Mouse (Mus musculus) cerebellum, postnatal 4 days (tissue): Measurements from ENCODE around the gene Ugt1a10.
A peak's percentile ranks its signal among the peaks of the same experiment; 100 is the strongest.

Source experiments
- DNase-seq, 2 experiments: peaks; one replicate each; pipeline ENCODE4 v3.0.0; 2022; ENCODE audit warnings: low spot score in 2 of 2, mixed read lengths in 1 of 2

The Ugt1a10 gene

GRCm38 (mm10) chr1:88231803-88232499 is 176.8 kb downstream of the Ugt1a10 start:
- peak in 1 of 2 experiments; percentile 28 for DNase-seq

GRCm38 (mm10) chr1:88232664-88233380 is 177.6 kb downstream of the Ugt1a10 start:
- DNase-seq = peak in 1 of 2 experiments; percentile 32

GRCm38 (mm10) chr1:88233421-88234247 is 178.4 kb downstream of the Ugt1a10 start:
- peak in 1 of 2 experiments; percentile 36 for DNase-seq

DNA sequence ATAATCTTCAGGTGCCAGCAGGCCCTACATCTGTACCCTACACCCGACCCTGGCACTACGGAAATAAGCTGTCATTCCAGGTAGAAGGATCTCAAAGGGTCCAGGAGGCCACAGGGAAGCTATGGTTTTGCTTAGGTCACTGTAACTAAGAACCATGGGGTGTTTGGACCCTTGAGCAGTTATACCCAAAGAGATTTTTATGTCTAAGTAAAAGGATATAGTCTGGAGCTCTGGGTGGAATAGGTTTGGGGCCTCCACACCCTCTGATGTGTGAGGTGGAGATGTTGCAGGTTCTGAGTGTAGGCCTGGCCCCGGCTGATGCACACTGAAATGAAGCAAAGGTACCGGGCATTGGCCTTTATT is 179.0 kb downstream of the Ugt1a10 start:
- DNase-seq = no peak

DNA sequence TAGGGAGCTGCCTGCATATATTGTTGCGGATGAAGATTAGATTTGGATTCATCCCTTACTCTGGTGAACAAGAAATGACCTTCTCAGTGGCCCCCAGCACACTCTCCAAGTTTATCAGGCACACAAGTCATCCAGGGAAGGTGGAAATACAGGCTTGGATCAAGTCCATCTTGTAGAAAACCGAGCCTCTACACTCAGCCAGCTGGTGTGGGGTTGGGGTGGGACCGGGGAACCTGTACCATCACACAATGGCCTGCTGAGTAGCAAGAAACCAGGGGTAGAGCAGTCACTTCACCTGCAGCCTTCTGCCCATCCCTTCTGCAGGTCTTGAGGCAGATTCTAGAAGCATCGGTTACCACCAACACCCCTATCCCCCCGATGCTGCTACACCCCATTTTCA is 179.5 kb downstream of the Ugt1a10 start:
- no peak for DNase-seq

GRCm38 (mm10) chr1:88235046-88235893 is 180.1 kb downstream of the Ugt1a10 start:
- DNase-seq = peak in 1 of 2 experiments; percentile 42

DNA sequence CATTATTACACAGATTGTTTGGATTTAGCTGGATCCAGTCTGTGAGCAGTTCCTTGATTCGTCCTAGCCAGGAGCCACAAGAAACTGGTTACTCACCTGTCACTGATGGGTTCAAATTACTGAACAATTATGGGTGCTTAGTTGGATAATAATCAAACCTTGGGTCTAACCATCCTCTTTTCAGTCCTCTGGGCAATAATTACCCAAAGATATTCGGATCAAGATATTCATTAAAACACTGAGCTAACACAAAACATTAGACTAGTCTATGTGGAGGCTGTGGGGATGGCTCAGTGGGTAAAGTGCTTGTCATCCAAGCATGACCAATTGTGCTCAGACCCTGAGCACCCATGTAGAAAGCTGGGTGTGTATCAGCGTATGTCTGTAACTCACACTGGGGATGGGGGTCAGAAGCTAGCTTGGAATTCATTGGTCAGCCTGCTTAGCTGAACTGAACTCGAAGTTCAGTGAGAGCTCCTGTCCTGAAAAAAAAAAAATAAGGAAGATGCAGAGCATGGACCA is 180.8 kb downstream of the Ugt1a10 start:
- no peak for DNase-seq

GRCm38 (mm10) chr1:88237311-88237710 is 182.1 kb downstream of the Ugt1a10 start:
- no peak for DNase-seq

- peak in 1 of 2 experiments; percentile 53 for DNase-seq
Observed at GRCm38 (mm10) chr1:88238771-88239170, 183.6 kb downstream of the Ugt1a10 start.

GRCm38 (mm10) chr1:88240072-88240471 is 184.9 kb downstream of the Ugt1a10 start:
- no peak for DNase-seq

DNA sequence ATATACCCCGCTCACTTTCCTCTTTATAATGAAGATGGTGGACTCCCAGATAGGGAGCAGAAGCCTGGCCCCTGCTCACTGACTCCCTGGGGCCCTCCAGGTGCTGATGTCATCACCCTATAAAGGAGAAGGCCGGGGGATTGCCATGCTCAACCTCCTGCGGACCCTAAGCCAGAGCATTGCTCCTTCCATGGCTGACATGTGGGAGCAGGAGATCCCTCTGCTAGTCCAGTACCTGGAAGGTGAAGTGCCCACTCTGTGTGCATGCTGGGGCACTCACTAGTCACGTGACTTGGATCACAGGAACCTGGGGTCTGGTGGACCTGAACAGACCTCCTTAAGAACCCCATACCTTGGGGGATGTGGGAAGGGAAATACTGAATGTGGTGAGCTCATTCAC is 185.4 kb downstream of the Ugt1a10 start:
- no peak for DNase-seq

DNA sequence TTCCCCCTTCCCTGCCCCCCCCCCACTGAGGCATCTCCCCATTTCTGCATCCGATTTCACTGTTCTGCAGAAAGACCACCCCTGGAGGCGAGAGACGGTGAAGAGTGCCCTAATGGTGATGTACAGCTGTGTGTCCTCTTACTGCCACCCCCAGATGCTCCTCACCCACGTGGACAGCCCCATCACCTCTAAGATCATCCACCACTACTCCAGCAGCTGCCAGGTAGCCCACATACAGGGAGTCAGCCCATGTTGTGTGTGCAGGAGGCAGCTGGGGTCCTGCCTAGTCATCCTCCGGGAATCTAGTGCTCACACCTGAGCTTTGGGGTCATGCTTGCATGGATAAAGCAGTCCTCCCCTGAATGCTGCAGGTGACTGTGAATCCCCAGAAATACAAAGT is 188.7 kb downstream of the Ugt1a10 start:
- DNase-seq = no peak

DNA sequence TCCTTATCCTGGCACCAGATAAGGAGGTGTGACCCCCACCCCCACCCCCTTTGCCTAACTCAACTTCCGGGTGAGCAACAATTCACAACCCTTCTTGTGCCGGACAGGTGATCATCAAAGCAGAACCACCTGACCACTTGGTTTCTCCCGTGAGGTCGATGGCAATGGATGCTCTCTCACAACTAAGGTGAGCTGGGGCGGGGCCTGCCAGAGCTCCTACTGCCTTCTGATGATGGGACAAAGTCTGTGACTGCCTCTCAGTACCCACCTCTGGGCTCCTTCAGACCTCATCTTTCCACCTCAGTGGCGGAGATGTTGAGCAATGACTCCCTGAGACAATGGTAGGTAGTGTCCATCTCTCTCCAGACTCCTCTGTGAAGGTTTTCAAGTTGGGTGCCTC is 190.7 kb downstream of the Ugt1a10 start:
- DNase-seq = no peak

DNA sequence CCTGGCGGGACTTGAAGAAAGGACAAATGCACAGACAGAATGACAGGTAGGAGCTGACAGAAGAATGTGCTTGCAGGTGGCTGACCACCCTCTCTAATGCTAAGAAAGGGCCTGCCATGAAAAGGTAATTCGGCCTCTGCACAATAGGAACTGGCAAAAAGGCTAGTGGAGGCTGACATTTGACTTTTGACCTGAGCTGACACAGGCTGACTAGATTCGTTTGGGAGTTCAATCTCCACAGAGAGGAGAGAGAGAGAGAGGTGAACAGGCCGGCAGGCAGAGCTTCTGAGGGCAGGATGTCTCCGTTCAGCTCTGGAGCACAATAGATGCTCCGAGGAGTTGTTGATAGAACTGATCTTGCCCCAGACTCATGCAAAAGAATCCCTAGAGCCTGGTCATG is 191.2 kb downstream of the Ugt1a10 start:
- no peak for DNase-seq

DNA sequence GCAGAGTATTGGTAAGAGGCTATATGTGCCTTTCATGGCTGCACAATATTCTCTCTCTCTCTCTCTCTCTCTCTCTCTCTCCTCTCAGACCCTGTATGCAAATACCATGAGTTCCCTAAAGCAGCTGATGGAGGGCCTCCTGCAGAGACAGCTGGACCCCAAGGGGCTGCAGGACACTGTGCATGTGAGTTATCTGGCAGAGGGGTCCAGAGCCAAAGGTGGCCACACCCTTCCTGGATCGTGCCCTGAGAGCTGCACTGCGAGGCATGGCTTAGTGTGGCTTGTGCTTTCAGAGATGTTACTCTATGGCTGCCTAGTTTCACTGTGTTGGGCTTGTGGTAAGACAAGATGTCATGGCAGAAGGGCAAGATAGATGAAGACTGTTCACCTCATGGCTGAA is 192.5 kb downstream of the Ugt1a10 start:
- no peak for DNase-seq

DNA sequence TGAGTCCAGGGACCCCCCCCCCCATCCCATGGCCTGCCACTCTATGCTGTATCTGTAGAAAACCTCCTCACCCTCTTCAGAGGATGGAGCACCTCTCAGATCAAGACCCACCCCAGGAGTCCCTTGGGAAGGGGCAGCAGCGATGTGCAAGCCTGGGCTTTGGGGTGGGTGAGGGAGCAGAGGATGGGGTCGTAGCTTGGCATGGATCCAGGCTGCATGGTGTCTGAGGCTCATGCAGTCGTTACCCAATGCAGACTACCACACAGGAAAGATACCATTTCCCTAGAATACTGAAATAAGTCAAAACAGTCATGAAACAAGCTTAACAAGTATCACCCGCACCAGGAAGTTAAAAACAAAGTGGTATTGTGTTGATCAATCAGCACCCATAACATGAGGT is 193.5 kb downstream of the Ugt1a10 start:
- DNase-seq = no peak

DNA sequence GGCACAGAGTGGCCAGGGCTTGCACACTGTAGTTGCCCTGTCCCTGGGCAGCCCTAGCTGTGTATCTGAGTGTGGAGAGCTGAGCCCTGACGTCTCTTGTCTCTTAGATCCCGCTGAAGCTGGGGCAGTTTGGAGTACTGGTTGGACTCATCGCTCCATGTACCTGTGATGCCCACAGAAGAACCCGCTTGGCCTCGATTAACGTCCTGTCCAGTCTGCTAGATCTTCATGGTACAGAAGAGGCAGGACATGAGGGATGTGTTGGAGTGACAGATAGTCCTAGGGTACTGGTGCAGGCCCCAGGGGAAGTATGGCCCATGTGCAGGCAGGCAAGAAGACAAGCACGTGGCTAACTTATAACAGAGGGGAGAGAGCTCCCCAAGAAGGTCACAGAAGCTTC is 194.4 kb downstream of the Ugt1a10 start:
- no peak for DNase-seq

DNA sequence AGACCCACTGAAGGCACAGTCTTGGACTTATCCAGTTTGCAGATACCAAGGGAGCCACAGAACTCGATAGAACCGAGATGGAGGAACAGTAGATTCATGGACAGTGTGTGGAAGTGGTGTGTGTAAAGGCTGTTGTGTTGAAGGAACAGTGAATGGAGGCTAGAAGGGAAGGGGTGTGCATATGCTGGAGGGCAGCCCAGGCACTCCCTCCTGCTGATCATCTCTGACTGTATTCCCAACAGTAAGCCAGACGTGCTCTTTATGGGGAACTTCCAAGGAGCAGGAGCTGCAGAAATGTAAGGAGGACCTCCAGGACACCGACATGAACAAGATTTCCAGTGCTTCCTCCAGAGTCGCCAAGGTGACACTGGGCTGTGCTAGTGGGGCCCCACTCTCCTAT is 194.8 kb downstream of the Ugt1a10 start:
- no peak for DNase-seq

DNA sequence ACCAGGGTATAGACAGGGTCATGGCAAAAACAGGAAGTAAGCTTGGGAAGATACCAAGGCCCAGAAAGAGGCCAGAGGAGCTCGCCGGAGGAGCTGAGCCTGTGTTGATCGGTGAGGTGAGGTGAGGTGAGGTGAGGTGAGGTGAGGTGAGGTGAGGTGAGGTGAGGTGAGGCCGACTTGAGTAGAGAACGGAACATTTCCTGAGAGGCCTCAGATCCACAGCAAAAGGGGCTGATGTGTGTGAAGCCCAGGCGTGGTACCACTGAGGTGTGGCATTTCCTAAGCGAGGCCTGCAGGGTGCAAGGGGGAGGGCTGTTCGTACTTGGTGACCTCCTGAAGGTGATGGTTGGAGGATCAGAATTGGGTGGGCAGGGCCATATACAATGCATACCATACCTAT is 197.9 kb downstream of the Ugt1a10 start:
- DNase-seq = no peak

DNA sequence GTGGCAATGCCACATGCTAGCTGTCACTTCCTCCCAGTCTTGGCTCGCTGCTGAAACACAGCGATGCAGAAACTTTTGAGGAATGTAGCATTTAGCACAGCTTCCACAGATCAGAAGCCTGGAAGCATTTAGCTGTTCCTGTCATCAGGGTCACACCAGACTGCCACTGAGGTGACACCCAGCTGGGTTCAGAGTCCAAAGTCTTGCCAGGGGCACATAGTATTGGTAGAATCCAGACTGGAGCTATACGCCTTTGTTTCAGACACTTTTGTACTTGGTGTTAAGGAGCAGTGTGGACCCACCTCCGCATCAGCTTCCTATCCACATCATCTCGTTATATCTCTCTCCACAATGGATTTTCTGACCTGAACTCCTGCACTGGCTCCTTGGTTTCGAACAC is 198.4 kb downstream of the Ugt1a10 start:
- no peak for DNase-seq

DNA sequence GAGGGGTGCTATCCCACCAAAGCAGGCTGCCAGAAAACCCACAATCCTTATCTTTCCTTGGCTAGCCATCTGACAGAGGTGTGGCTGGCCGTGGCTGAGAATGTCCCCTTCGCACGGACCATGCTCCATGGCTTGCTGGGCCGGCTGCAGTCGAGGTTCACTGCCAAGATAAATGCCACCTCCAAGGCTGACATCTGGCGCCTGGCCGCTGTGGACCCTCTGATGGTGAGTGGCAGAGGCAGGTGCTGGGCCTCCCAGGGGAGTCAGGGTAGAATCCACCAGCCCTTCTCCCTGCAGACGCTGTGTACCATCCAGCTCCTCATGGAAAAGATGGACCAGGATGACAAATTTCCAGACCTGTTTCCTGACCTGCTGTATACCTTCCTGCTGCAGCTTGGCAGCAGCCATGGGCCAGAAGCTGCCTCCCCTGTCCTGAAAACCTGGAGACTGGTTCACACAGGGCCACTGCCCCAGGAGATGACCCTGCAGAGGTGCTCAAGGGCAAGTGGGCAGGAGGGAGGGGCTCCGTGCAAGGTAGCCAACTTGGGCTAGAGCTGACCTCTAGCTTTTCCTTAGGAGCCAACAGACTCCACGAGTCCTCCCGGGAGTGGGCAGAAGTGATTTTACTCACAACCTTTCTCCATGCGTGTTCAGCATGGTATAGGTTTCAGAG is 199.7 kb downstream of the Ugt1a10 start:
- peak in 1 of 2 experiments; percentile 81 for DNase-seq
